Mouse (Mus musculus) intestine, postnatal 0 days (tissue): ENCODE data around the gene Klhl5. TPM values are rescaled to one million over a fixed set of nuclear protein-coding genes. Genes with fewer than 3 reads are reported as not detected.

Source experiments
- ATAC-seq: fragments of 200-750 bp; cut with Nextera tagmentation; 2 replicates; pipeline ENCODE4 v1.8.0; 2017; ENCODE audit warnings: mild to moderate bottlenecking, moderate TSS enrichment, moderate library complexity
- H3K27ac ChIP-seq: fragments of 300-500 bp; sonication (generic); 2 replicates; pipeline ENCODE4 v1.5.1; 2014; ENCODE audit warnings: mild to moderate bottlenecking, low read depth, low read length, moderate library complexity
- H3K27me3 ChIP-seq: fragments of 300-500 bp; sonication (generic); replicated peaks from 2 replicates; pipeline ENCODE4 v1.6.1; 2014; ENCODE audit warnings: low read length, mixed read lengths; ENCODE audit not compliant: control insufficient read depth, insufficient read depth
- H3K36me3 ChIP-seq: fragments of 300-500 bp; sonication (generic); 2 replicates; pipeline ENCODE4 v1.6.1; 2014; ENCODE audit warnings: mild to moderate bottlenecking, moderate library complexity; ENCODE audit not compliant: control insufficient read depth, insufficient read depth
- H3K4me1 ChIP-seq: fragments of 300-500 bp; sonication (generic); replicated peaks from 2 replicates; pipeline ENCODE4 v1.6.1; 2014; ENCODE audit warnings: antibody characterized with exemption, low read length, mixed read lengths; ENCODE audit not compliant: control insufficient read depth, insufficient read depth
- H3K4me2 ChIP-seq: fragments of 300-500 bp; sonication (generic); replicated peaks from 2 replicates; pipeline ENCODE4 v1.6.1; 2014; ENCODE audit warnings: low read depth, mild to moderate bottlenecking, moderate library complexity
- H3K4me3 ChIP-seq: fragments of 300-500 bp; sonication (generic); 2 replicates; pipeline ENCODE4 v1.5.1; 2014; ENCODE audit warnings: low read depth, low read length
- H3K9ac ChIP-seq: fragments of 300-500 bp; sonication (generic); 2 replicates; pipeline ENCODE4 v1.6.1; 2014; ENCODE audit warnings: mild to moderate bottlenecking, low read depth, low read length
- H3K9me3 ChIP-seq: fragments of 300-500 bp; sonication (generic); 2 replicates; pipeline ENCODE4 v1.6.1; 2016; ENCODE audit warnings: mixed run types; ENCODE audit not compliant: control insufficient read depth
- CTCF ChIP-seq: sonication (generic); IDR thresholded peaks from 2 replicates; pipeline ENCODE4 v1.5.1; 2016; ENCODE audit warnings: low read depth, mild to moderate bottlenecking, control low read depth, antibody characterized with exemption, moderate library complexity
- WGBS: fragments of 180-500 bp; shearing (Covaris S2); extraction: QIAGEN DNeasy Blood & Tissue Kit; methylation state at CpG from one replicate; pipeline ENCODE4 v1.1.7; 2014; 5-methylcytosine and 5-hydroxymethylcytosine counted together
- polyA plus RNA-seq: library from polyadenylated mRNA; unstranded; fragments of >200 nt; fragmentation: Nextera tagmentation; extraction: Ambion mirVana; gene quantifications from 2 replicates; pipeline ENCODE4 v1.2.1, GENCODE M21; 2015

Gene Klhl5
- polyA plus RNA-seq, 1 experiment from 2014 or later: 7.7 TPM

DNA sequence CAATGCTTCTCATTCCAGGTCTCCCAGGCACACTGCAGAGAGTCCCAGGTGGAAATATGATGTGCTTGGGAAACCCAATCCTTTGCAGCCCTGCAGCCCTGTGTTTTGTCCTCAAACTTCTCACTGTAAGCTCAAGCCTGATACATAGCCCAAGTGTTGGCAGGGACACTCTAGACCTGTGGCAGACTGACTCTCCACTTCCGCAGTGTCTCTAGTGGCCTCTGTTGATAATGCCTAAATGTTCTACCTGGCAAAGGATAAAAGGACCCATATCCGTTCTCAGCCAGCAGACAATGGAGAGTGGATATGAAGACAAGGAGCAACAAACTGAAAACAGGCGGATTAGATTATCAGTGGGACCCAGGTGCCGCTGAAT is 74.4 kb downstream of the Klhl5 start:
- 86% methylated on average over 4 of the region's 4 CpGs for WGBS
- no peak overlapping the region for H3K4me2 ChIP-seq
- no peak overlapping the region for H3K4me3 ChIP-seq

DNA sequence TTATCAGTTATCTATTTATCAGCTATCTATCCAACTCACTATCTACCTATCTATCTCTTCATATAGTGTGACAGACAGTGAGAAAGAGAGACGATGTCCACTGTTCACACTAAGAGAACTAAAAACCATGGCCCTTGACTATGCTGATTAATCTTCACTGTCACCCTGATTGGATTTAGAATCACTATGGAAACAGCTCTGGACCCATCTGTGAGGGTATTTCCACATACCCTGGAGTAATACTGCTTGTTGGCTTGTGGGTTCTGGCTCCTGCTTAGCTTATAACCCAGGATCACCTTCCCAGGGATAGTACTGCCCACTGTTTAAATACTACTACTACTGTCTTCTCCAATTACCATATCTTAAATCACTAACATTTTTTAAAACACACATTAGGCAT is 74.9 kb downstream of the Klhl5 start:
- no peak for TF ChIP-seq CTCF
- no peaks in the 10 kb centered on the region for H3K4me1 ChIP-seq
- no peak for ATAC-seq
- H3K4me2 ChIP-seq: no peak overlapping the region
- no peaks in the 10 kb centered on the region for H3K36me3 ChIP-seq
- no peak overlapping the region for H3K27ac ChIP-seq
- 79% methylated on average over 1 of the region's 1 CpGs for WGBS
- no peak overlapping the region for H3K9ac ChIP-seq
- no peaks in the 10 kb centered on the region for H3K27me3 ChIP-seq
- no peak overlapping the region for H3K4me3 ChIP-seq
- H3K9me3 ChIP-seq: no peaks in the 10 kb centered on the region

More for the DNA sequence above, 74.4 kb downstream of the Klhl5 start:
- Histone ChIP-seq H3K9ac (no peak overlapping the region), H3K36me3 (no peaks in the 10 kb centered on the region), H3K9me3 (no peaks in the 10 kb centered on the region), H3K27me3 (no peaks in the 10 kb centered on the region), H3K27ac (no peak overlapping the region), H3K4me1 (no peaks in the 10 kb centered on the region)
- no peak for ATAC-seq
- no peak for TF ChIP-seq CTCF

DNA sequence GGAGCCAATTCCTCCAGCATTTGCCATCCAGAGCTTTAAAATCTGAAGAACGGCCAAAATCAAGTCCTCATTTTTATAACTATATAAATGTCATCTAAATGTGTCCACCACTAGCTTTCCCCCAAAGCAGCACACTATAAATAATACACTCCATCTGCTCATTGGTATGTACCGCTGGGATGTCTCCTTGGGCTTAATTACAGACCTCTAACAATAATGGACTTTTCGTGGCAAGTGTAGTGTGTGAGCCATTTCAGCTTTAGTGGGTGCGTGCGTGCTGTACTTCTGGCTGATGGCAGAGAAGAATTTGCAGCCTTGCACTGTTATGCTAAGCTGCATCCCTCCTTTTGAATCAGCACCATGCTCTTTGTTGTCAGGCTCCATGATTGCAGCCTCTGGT is 84.3 kb downstream of the Klhl5 start:
- no peak for TF ChIP-seq CTCF
- no peak for ATAC-seq
- Histone ChIP-seq H3K36me3 (no peaks in the 10 kb centered on the region), H3K4me1 (no peaks in the 10 kb centered on the region), H3K9me3 (no peaks in the 10 kb centered on the region), H3K4me3 (no peak overlapping the region), H3K4me2 (no peak overlapping the region), H3K27me3 (no peaks in the 10 kb centered on the region), H3K9ac (no peak overlapping the region), H3K27ac (no peak overlapping the region)
- WGBS: 90% methylated on average over 5 of the region's 5 CpGs

DNA sequence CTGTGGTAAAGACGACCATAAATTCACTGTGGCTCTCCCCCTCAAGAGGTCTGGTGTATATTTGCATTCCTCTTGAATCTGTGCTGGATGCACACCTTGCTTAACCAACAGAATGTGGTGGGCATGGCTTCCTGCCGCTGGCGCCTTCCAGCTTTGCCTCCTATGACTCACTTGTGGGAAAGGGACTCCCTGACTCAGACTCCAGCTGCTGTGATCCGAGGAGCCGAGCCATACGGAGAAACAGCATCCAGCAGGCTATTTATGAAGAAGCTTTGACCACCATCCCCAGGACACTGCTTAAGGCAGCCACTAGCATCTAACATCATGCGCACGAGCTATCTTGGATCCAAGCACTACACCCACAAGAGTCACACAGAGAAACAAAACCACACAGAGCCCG is 87.1 kb downstream of the Klhl5 start:
- 86% methylated on average over 9 of the region's 9 CpGs for WGBS
- H3K4me2 ChIP-seq: no peak overlapping the region
- no peak for ATAC-seq
- H3K9me3 ChIP-seq: no peaks in the 10 kb centered on the region
- H3K4me3 ChIP-seq: no peak overlapping the region
- TF ChIP-seq CTCF: no peak
- H3K36me3 ChIP-seq: no peaks in the 10 kb centered on the region
- H3K9ac ChIP-seq: no peak overlapping the region
- H3K27me3 ChIP-seq: no peaks in the 10 kb centered on the region
- no peaks in the 10 kb centered on the region for H3K4me1 ChIP-seq
- no peak overlapping the region for H3K27ac ChIP-seq

DNA sequence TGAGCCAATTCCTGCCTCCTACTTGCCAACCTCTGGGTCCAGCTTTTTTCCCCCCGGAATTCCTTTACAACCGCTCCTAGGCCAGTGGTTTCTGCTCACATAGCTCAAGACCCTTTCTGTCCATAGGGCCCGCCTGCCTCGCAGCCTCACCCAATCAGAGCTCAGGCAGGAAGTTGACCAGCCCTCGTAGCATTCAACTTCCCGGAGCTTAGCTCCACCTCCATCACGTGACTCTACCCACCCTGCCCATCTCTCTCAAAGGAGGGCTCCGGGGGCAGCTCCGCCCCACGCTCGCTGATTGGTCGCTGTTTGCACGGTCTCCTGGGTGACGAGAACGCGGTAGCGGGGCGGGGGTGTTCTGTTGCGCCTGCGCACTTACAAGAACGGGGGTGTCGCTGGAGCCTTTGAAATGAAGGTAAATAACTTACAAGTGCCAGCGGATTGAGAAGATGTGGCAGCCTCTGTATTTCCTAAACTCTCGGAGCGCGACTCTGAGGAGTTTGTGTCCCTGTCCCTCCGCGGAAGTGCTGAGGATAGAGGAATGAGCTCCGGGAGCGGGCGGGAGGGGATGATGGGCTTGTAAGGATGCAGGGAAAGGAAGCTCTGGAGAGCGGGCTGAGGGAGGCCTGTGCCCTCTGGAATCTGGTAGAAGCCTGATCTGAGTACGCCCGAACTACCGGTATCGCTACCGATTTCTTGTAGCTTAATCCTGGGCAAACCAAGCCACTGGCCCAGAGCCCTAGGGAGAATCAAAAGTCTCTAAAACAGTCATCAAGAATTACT is 92.2 kb downstream of the Klhl5 start, which contains the start of gene Wdr19:
Gene Wdr19, plus strand, starts transcription at position 351 of the 783 bp plus-strand sequence.
- Histone ChIP-seq H3K4me1 (no peaks in the 10 kb centered on the region; the same call in 1 of the 2 replicates), H3K36me3 (no peaks in the 10 kb centered on the region)
- WGBS: under 1% methylated on average over 37 of the region's 37 CpGs

DNA sequence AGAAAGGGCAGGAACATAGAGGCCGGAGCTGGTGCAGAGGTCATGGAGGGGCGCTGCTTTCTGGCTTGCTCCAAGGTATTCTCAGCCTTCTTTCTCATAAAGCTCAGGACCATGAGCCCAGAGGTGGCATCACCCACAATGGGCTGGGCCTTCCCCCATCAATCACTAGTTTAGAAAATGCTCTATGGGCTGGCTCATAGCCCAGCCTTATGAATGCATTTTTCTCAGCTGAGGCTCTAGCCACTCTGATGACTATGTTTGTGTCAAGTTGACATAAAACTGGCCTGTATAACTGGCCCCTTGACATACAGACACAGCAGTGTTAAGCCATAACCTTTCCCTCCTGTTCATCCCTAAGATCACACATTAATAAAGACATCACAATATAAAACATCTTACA is 97.4 kb downstream of the Klhl5 start:
- WGBS: 98% methylated on average over 2 of the region's 2 CpGs
- H3K9me3 ChIP-seq: no peaks in the 10 kb centered on the region
- H3K36me3 ChIP-seq: no peaks in the 10 kb centered on the region
- no peak overlapping the region for H3K9ac ChIP-seq
- no peak for ATAC-seq
- no peak overlapping the region for H3K4me2 ChIP-seq
- H3K4me3 ChIP-seq: no peak overlapping the region
- H3K27me3 ChIP-seq: no peaks in the 10 kb centered on the region
- H3K4me1 ChIP-seq: no peaks in the 10 kb centered on the region; the same call in 1 of the 2 replicates
- H3K27ac ChIP-seq: no peak overlapping the region
- no peak for TF ChIP-seq CTCF

More for the DNA sequence above, 92.2 kb downstream of the Klhl5 start, which contains the start of gene Wdr19:
- H3K27me3 ChIP-seq: no peaks in the 10 kb centered on the region
- H3K27ac ChIP-seq: peak within 1 kb of the TSS; percentile 50; the same call in 1 of the 2 replicates
- TF ChIP-seq CTCF: no peak
- no peaks in the 10 kb centered on the region for H3K9me3 ChIP-seq
- H3K9ac ChIP-seq: peak within 1 kb of the TSS; percentile 67
- peak within 1 kb of the TSS; percentile 68 for H3K4me2 ChIP-seq
- H3K4me3 ChIP-seq: peak within 1 kb of the TSS; percentile 59
- peak; percentile 100 for ATAC-seq
